Mouse (Mus musculus) ES-Bruce4 (cell line): ENCODE data around the gene Rab8a. TPM values are rescaled to one million over a fixed set of nuclear protein-coding genes. Genes with fewer than 3 reads are reported as not detected.

Source experiments
- H3K27ac ChIP-seq: 2 replicates; pipeline ENCODE4 v1.5.1; 2012; ENCODE audit warnings: low read length, inconsistent platforms; ENCODE audit not compliant: insufficient read depth
- H3K27me3 ChIP-seq: 2 replicates; pipeline ENCODE4 v1.6.1; 2012; ENCODE audit warnings: mild to moderate bottlenecking, low read length, inconsistent platforms; ENCODE audit not compliant: control insufficient read depth, poor library complexity, insufficient read depth, severe bottlenecking
- H3K36me3 ChIP-seq: 2 replicates; pipeline ENCODE4 v1.6.1; 2012; ENCODE audit warnings: inconsistent platforms, mild to moderate bottlenecking, low read length, moderate library complexity; ENCODE audit not compliant: control insufficient read depth, poor library complexity, insufficient read depth, severe bottlenecking
- H3K4me1 ChIP-seq: one replicate; pipeline ENCODE4 v1.8.1; 2011; ENCODE audit warnings: low read length; ENCODE audit not compliant: control insufficient read depth, insufficient read depth
- H3K4me3 ChIP-seq: 2 replicates; pipeline ENCODE4 v1.5.1; 2011; ENCODE audit warnings: low read depth, mild to moderate bottlenecking, low read length
- H3K9ac ChIP-seq: 2 replicates; pipeline ENCODE4 v1.6.1; 2012; ENCODE audit warnings: low read depth, mild to moderate bottlenecking, inconsistent platforms; ENCODE audit not compliant: poor library complexity, severe bottlenecking
- H3K9me3 ChIP-seq: replicated peaks from 2 replicates; pipeline ENCODE4 v1.6.1; 2012; ENCODE audit warnings: mild to moderate bottlenecking, low read length, inconsistent platforms; ENCODE audit not compliant: control insufficient read depth, poor library complexity, insufficient read depth, severe bottlenecking
- CTCF ChIP-seq: IDR thresholded peaks from one replicate; pipeline ENCODE4 v1.8.1; 2011; ENCODE audit warnings: low read depth, low read length
- EP300 ChIP-seq: IDR thresholded peaks from 2 replicates; pipeline ENCODE4 v1.6.1; 2011; ENCODE audit warnings: low read depth, low read length; ENCODE audit not compliant: insufficient read depth
- POLR2A ChIP-seq: IDR thresholded peaks from one replicate; pipeline ENCODE4 v1.8.1; 2011; ENCODE audit warnings: low read length; ENCODE audit not compliant: insufficient read depth
- polyA plus RNA-seq: library from polyadenylated mRNA; stranded (reverse); fragments of >200 nt; gene quantifications from 2 replicates; pipeline ENCODE4 v1.2.4, GENCODE M21; 2011; ENCODE audit warnings: low read depth; ENCODE audit not compliant: missing spikeins, insufficient read depth, insufficient read length

The Rab8a gene
- polyA plus RNA-seq, 1 experiment = 115 TPM

- peaks cover 41% of the 10 kb centered on the region for H3K36me3 ChIP-seq
- TF ChIP-seq CTCF (no peak), POLR2A (no peak), EP300 (no peak)
Measured at GRCm38 (mm10) chr8:72143256-72143824, 17.7 kb upstream of the Rab8a start.

GRCm38 (mm10) chr8:72144345-72144975, 16.5 kb upstream of the Rab8a start:
- H3K4me1 ChIP-seq = peaks cover 4% of the 10 kb centered on the region
- TF ChIP-seq EP300 (no peak), CTCF (no peak), POLR2A (no peak)
- H3K9me3 ChIP-seq = no peaks in the 10 kb centered on the region
- H3K27me3 ChIP-seq = no peaks in the 10 kb centered on the region
- H3K9ac ChIP-seq = no peak overlapping the region
- H3K36me3 ChIP-seq = peaks cover 34% of the 10 kb centered on the region
- no peak overlapping the region for H3K4me3 ChIP-seq
- no peak overlapping the region for H3K27ac ChIP-seq

More at GRCm38 (mm10) chr8:72143256-72143824, 17.7 kb upstream of the Rab8a start:
- no peak overlapping the region for H3K27ac ChIP-seq
- no peaks in the 10 kb centered on the region for H3K27me3 ChIP-seq
- H3K9ac ChIP-seq = no peak overlapping the region
- peaks cover 4% of the 10 kb centered on the region for H3K4me1 ChIP-seq
- no peak overlapping the region for H3K4me3 ChIP-seq
- H3K9me3 ChIP-seq = no peaks in the 10 kb centered on the region

DNA sequence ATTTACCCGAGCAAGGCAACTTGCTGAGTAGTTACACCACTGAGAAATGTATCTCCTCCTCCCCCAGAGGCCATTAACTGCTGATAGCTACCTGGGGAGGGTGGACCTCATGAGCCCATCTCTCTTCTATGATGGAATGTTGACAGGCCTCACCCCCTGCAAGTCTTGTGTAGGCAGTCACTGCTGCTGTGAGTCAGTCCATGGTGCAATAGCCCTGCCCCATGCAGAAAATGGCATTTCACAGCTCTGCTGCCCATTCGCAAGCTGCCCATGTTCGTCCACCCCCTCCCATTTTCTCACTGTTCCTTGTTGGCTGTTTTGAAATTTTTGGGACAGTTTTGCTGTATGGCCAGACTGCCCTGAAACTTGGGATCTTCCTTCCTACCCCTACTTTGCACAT, 15.5 kb upstream of the Rab8a start:
- Histone ChIP-seq H3K4me3 (no peak overlapping the region), H3K9me3 (no peaks in the 10 kb centered on the region), H3K4me1 (peaks cover 4% of the 10 kb centered on the region), H3K27ac (no peak overlapping the region), H3K27me3 (no peaks in the 10 kb centered on the region), H3K36me3 (peaks cover 38% of the 10 kb centered on the region), H3K9ac (no peak overlapping the region)
- TF ChIP-seq POLR2A (no peak), CTCF (no peak), EP300 (no peak)

GRCm38 (mm10) chr8:72146056-72146455, 14.9 kb upstream of the Rab8a start:
- H3K4me3 ChIP-seq = no peak overlapping the region
- peaks cover 42% of the 10 kb centered on the region for H3K36me3 ChIP-seq
- no peak overlapping the region for H3K9ac ChIP-seq

GRCm38 (mm10) chr8:72146556-72146955, 14.4 kb upstream of the Rab8a start:
- H3K9ac ChIP-seq = no peak overlapping the region
- H3K27ac ChIP-seq = peak overlapping the region; percentile 21; the same call in 1 of the 2 replicates
- H3K36me3 ChIP-seq = peaks cover 41% of the 10 kb centered on the region
- H3K4me1 ChIP-seq = peaks cover 4% of the 10 kb centered on the region
- no peak overlapping the region for H3K4me3 ChIP-seq
- H3K27me3 ChIP-seq = no peaks in the 10 kb centered on the region
- TF ChIP-seq EP300 (no peak), CTCF (no peak), POLR2A (no peak)
- H3K9me3 ChIP-seq = no peaks in the 10 kb centered on the region

More at GRCm38 (mm10) chr8:72146056-72146455, 14.9 kb upstream of the Rab8a start:
- no peaks in the 10 kb centered on the region for H3K9me3 ChIP-seq
- TF ChIP-seq EP300 (no peak), CTCF (no peak), POLR2A (no peak)
- H3K27me3 ChIP-seq = no peaks in the 10 kb centered on the region
- peaks cover 4% of the 10 kb centered on the region for H3K4me1 ChIP-seq
- H3K27ac ChIP-seq = no peak overlapping the region

DNA sequence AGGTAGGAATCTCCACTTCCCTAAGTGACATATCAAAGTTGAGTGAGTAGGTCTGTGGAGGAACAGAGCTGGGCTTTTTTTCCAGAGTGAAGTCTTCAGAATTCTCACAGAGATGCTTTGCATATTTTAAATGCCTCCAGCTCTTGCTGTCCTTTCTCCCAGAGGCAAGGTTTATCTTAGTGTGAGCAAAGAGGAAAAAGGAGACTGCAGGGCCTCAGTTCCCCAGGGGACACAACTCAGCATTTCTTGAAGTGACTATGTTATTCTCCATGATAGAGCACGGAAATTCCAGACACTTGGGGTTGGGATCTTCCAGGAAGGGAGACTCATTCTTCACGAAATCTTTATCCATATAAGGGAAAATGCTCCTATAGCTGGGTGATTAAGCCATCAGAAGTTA, 13.7 kb upstream of the Rab8a start:
- H3K27ac ChIP-seq = 0 out of 2 replicates have a peak overlapping the region, but pooled peaks have one; percentile 21
- no peak for TF ChIP-seq CTCF
- no peak for TF ChIP-seq POLR2A
- no peak for TF ChIP-seq EP300
- no peak overlapping the region for H3K9ac ChIP-seq
- no peak overlapping the region for H3K4me3 ChIP-seq
- H3K36me3 ChIP-seq = peaks cover 47% of the 10 kb centered on the region
- no peaks in the 10 kb centered on the region for H3K9me3 ChIP-seq
- H3K27me3 ChIP-seq = no peaks in the 10 kb centered on the region
- H3K4me1 ChIP-seq = peaks cover 4% of the 10 kb centered on the region
